Mouse (Mus musculus): ENCODE results near the gene Col1a1.

DNA sequence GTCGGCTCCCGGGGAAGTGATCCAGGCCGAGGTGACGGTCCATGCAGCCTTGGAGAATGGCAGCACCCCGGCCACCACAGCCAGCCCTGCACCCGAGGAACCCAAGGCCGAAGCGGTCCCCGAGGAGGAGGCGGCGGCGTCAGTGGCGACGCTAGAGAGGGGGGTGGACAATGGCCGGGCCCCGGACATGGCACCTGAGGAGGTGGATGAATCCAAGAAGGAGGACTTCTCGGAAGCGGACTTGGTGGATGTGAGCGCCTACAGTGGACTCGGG lies 56.4 kb downstream of the Col1a1 start:
- TF ChIP-seq CTCF (IDR thresholded peaks at IDR 0.05; ENCODE audit: low read depth) = no peak
- TF ChIP-seq EP300 (optimal IDR thresholded peaks at IDR 0.05) = no peak

Data from stomach, postnatal 0 days (tissue).